Mouse (Mus musculus) heart, adult 2 months (tissue): ENCODE data around the gene Il9r.

Experiments used
- CTCF ChIP-seq: fragments of 200-600 bp; IDR thresholded peaks from 2 replicates; pipeline ENCODE4 v1.8.1; 2022; ENCODE audit warnings: antibody characterized with exemption, mild to moderate bottlenecking, moderate library complexity
- EP300 ChIP-seq: fragments of 200-500 bp; IDR thresholded peaks from 2 replicates; pipeline ENCODE4 v1.6.1; 2011; ENCODE audit warnings: low read depth, low read length, control low read depth; ENCODE audit not compliant: insufficient read depth
- POLR2A ChIP-seq: fragments of 200-500 bp; IDR thresholded peaks from 2 replicates; pipeline ENCODE4 v1.6.1; 2011; ENCODE audit warnings: mild to moderate bottlenecking, low read depth, low read length, control low read depth; ENCODE audit not compliant: insufficient read depth

- TF ChIP-seq POLR2A (no peak), CTCF (no peak), EP300 (no peak)
These were observed 27.0 kb upstream of the Il9r start for GRCm38 (mm10) chr11:32227041-32227440.
